Mouse (Mus musculus): ENCODE results near the gene Esr2.
"Not testable (repeated sequence)": the region's sequence is repeated elsewhere in the genome, so short reads cannot be mapped to it uniquely, and the experiment has no call there.

The Esr2 gene

DNA sequence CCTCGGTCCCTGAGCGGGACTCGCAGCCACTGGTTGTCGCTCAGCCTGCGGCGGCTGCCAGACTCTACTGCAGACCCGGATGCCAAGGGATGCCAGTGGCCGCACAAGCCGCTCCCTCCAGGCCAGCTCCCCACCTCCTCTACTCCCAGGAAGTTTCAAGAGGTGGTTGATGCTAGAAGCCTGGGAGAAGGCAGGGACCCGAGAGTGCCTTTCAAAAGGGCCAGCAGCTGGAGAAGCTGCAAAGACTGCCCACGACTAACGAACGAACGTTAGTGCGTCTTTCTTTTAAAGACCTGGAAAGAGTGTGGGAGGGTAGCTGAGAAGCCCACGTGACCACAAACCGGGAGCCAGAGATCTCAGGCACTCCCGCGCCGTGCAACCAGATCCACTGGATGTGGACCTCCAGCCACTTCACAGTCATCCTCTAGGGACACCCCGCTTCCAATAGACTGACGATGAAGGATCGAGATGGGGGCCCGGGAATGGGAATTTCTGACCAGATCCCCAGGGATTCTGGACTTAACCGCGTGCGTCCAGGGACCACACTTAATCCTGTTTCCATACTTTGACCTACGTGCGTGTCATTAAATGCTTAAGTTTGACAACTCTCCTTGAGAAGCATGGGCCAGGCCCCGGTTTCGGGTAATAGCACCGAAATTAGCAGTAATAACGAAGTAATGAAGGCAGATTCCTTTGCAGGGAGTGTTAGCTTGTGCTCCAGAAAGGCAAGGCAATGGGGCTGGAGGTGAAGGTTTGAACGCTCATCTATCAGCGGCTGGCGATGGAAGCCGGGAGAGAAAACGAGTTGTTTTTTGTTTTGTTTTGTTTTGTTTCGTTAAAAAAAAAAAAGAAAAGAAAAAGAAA, at the start of gene Esr2:
Esr2 (minus strand) TSS at position 260 of the 864 bp plus-strand sequence.
- DNase-seq, result peak; percentile 21 to 34

DNA sequence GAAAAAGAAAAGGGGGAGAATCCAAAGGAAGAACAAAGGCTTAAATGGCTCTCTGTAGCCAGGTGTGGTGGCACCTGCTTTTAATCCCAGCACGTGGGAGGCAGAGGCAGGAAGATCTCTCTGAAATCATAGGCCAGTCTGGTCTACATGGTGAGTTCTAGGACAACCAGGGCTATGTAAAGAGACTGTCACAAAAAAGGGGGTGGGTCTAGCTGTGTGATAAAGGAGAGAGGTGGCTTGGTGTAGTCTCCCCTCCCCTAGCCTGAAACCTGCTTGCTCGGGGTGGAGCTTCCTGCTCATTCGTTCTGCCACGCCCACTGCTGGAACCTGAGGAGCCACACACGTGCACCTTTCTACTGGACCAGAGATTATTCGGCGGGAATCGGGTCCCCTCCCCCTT, 45.0 kb upstream of the Esr2 start:
- DNase-seq, result not testable (repeated sequence)

GRCm38 (mm10) chr12:76216716-76217115, 39.7 kb upstream of the Esr2 start:
- DNase-seq, result no peak

GRCm38 (mm10) chr12:76215121-76215520, 38.1 kb upstream of the Esr2 start:
- DNase-seq, result no peak

DNA sequence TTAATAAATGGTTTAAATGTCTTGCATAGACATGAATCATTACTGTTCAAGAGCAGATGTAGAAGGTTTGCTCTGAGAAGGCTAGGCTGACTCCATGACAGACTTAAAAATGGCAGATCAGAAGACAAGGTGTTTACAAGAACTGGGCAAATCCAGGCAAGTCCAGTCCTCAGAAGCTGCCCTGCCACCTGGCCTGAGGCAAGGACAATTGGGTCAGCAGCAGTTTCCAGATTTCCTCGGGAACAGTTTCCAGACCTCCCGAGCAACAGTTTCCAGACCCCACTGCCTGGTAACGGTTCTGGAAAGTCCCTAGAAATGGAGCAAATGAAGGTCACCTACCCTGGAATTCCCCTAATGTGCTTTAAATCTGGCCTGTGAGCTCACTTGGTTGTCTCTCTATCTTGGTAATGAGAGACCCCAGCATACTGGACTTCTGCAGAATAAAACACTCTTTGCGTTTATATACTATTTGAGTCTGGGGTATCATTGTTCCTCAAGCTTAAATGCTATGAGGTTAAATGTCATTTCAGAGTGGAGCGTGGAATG, 32.4 kb upstream of the Esr2 start:
- no peak for DNase-seq

- DNase-seq, result no peak
Observed at GRCm38 (mm10) chr12:76200326-76200725, 23.3 kb upstream of the Esr2 start.

GRCm38 (mm10) chr12:76197071-76197470, 20.0 kb upstream of the Esr2 start:
- no peak for DNase-seq

DNA sequence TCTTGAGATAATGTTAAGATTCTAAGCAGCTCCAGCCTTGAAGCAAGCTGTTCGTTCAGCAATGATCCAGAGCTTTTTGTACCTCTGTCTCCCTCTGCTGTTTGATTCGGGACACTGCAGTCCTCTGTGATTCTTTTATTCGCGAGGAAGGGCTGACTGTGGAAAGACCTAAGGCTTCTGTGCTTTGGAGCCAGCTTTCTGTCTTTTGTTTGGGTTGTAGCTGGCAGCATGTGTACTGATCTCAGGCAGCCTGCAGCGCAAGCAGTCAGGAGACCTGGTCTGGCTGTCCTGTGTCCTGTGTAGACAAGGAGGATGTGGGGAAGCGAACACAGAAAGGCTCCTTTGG, 19.6 kb upstream of the Esr2 start:
- peak; percentile 70 to 79 for DNase-seq

DNA sequence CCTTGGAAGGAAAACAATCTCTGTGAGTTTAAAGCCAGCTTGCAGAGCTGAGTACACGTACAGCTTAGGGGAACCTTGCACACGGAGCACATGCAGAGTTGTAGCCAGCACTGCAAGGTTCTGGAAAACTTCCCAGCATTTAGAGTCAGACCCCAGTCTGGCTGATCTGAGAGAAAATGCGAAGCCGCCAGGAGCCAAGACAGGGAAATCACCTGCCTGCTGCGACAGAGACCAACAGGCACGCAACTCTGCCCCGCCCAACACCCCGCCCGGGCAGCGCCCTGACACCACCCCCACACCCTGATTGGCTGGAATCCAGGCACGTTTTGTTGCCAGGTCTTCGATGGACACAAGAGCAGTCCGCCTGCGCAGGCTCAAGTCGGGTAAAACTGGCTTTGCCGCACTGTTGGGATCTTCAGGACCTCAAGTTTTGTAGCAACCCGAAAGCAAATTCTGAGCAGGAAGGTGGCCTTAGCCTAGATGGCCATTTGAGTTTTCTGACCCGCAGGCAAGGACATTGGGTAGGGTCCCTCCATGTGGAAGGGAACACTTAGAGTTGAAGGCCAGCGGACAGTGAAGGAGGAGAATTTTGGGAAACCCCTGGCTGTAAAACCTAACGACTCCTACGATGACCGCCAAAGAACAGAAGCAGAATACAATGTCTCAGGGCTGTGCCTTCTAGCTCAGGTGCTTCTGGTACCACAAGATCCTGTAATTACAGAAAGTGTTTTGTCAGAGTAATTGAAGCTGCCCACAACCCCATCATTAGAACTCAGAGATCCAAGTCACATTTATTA, 19.1 kb upstream of the Esr2 start:
- DNase-seq, result peak; percentile 94 to 95

DNA sequence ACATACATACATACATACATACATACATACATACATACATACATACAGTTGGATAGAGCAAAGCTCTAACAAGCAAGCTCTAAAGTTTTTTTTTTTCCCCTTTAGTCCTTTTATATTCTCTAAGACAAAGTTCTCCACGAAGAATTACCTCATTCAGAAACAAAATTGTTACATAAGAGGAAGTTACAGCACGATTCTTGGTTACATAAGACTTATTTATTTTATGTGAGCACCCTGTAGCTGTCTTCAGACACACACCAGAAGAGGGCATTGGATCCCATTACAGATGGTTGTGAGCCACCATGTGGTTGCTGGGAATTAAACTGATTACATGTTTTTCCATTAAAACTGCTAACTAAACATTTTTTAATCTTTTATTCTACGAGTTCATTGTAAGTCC, 17.5 kb upstream of the Esr2 start:
- DNase-seq, result no peak

DNA sequence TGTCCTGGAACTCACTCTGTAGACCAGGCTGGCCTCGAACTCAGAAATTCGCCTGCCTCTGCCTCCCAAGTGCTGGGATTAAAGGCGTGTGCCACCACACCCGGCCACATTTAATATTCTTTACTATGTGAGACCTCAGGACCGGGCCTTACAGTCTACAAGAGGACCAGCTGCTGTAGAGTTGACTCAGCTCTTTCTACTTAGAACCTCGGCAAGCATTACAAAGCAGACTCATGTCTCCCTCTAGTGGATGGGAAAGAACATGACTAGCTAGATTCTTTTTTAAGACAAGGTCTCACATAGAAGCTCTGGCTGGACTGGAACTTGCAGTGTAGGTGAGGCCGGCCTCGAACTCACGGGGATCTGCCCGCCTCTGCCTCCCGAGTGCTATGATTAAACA, 13.9 kb upstream of the Esr2 start:
- DNase-seq, result peak; percentile 21 to 62

DNA sequence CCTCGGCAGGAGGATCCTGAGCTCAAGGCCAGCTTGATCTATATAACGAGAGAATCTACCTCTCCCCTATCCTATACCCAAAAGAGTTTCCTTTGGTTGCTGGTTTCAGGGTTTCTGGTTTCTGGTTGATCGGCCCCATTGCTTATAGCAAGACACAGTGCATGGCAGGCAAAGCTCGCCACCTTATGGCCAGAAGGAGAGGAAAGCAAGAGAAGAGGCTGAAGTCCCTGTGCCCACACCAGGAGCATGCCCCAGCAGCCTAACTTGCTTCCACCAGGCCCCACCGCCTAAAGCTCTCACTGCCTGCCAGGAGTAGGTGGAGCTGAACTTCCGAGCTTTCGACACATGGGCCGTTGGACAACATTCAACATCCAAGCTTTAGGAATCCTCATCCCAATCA, 10.8 kb upstream of the Esr2 start:
- DNase-seq, result peak; percentile 39 to 66

- no peak for DNase-seq
Observed at GRCm38 (mm10) chr12:76186473-76186872, 9.4 kb upstream of the Esr2 start.

DNA sequence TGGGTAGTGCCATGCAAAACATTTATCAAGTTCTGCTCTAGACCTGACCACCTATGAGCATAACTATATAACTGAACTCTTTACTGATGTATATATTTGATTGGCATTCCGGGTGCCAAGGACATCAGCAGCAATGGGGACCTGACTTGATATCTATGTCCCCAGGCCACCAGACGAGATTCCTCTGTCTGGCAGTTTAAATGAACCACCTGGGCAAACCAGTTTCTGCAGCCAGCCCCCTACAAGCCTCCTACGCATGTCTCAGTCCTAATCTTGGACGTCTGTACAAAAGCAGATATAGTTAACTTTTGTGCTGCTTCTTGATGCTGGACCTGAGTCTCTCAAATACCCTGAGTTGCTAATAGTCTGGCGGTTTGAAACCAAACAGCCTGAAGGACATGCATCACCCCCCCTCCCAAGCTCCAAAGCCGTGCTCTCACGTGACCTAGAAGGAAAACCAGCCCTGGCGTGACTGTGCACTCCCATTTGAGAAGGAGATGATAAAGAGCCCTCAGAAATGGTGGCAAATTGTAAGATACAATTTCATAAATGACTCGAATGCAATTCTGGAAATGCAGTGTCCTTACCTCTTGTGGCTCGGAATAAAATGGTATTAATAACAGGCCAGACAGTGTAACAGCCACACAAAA, 8.2 kb upstream of the Esr2 start:
- no peak for DNase-seq

- no peak for DNase-seq
Observed at GRCm38 (mm10) chr12:76184271-76184670, 7.2 kb upstream of the Esr2 start.

DNA sequence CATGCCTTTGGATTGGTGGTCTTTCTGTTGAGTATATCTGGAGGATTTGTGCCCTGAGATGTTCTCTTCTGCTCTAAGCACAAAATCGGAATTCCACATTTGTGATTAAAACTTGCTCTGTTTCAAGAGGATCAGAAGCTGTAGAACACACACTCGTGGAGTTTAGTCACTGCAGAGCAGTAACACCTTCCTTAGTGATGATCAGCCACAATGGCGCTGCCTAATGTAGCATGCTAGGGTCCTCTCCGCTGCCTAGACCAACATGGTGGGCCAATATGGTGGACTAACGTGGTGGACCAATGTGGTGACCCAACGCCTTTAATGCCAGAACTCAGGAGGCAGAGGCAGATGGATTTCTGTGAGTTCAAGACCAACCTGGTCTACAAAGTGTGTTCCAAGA, 5.8 kb upstream of the Esr2 start:
- no peak for DNase-seq

GRCm38 (mm10) chr12:76181471-76181870, 4.4 kb upstream of the Esr2 start:
- no peak for DNase-seq

- peak; percentile 13 to 32 for DNase-seq
Observed at GRCm38 (mm10) chr12:76180442-76180841, 3.4 kb upstream of the Esr2 start.

GRCm38 (mm10) chr12:76179527-76179926, 2.5 kb upstream of the Esr2 start:
- DNase-seq, result no peak

GRCm38 (mm10) chr12:76179051-76179450, 2.0 kb upstream of the Esr2 start:
- peak; percentile 65 to 74 for DNase-seq

DNA sequence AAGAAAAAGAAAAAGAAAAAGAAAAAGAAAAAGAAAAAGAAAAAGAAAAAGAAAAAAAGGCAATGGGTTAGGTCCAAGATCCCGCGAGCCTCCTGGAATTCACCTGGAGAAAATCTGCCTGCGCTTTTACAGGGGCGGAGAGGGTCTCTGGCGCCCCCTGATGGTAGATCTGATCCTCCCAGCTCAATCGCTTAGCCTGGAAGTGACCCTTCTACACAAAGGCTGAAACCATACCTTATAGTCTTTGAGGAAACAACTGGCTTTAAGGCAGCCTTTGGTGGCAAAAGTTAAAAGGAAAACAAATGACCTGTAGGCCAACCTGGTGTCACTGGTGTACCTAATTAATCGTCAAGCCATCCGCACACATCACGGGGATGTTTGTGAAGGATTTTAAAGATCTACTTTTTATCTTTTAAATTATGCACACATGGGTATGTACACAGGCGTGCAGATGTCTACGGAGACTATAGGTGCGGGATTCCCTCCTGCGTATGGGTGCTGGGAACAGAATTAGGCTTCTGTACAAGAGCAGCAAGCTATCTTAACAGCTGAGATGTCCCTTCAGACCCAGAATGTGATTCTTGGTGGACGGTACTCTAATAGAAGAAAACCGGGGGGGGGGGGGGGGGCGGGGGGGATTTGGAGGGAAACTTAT, 932 bp upstream of the Esr2 start:
- DNase-seq, result peak; percentile 61 to 86

- no peak for DNase-seq
Observed at GRCm38 (mm10) chr12:76165641-76166040, 11.4 kb downstream of the Esr2 start.

DNA sequence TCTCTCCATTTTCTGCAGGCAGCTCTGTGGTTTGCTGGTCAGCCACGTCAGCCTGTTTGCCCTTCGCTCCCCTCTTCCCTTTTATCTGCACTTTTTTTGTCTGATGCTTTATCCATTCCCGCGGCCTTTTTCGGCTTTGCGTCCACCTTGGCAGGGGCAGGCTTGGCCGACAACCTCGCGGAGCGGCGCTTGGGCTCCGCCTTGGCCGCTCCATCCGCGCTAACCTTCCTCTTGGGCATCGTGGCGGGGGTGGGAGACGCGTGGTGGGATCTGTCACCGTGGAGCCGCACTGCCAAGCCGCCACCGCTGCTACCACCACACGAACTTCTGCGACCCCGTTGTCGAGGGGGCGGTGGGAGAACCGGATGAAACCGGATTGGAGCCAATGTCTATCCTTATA, 24.7 kb downstream of the Esr2 start:
- not testable (repeated sequence) for DNase-seq

All from kidney, postnatal 36 days (tissue).